Mouse (Mus musculus) neutrophil, adult 5-6 weeks (primary cell): ENCODE data around the gene Spint1. TPM values are rescaled to one million over a fixed set of nuclear protein-coding genes. Genes with fewer than 3 reads are reported as not detected.

Experiments used
- ATAC-seq: fragments of 151-379, 151-347 bp; 2 replicates; pipeline ENCODE4 v1.8.0; 2017; ENCODE audit warnings: mild to moderate bottlenecking, moderate TSS enrichment; ENCODE audit not compliant: insufficient number of reproducible peaks, poor library complexity, low FRiP score, severe bottlenecking; ENCODE audit errors: extremely low read depth
- total RNA-seq: library from RNA; stranded (forward); fragments of 200-1000 nt; gene quantifications from 2 replicates; pipeline ENCODE4 v1.2.3, GENCODE M21; 2017

Spint1 gene
- total RNA-seq, 1 experiment from 2014 or later, result not detected

DNA sequence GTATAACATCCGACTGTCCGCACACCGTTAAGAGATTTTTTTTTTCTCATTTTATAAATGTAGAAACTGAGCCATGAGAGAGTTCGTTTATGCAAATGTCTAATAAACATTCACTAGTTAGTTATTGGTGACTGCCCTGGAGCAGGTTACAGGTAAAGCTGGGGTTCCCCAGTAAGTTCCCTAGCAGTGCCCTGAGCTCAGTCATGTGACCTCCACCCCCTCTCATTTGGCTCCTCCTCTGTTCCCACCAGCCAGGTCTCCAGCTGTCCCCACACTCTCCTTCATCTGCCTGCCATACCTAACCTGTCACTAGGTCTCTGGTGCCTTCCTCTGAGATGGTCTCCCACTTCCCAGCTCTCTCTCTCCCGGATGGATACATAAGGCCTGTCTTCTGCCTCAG, 50.2 kb downstream of the Spint1 start:
- no peak for ATAC-seq

DNA sequence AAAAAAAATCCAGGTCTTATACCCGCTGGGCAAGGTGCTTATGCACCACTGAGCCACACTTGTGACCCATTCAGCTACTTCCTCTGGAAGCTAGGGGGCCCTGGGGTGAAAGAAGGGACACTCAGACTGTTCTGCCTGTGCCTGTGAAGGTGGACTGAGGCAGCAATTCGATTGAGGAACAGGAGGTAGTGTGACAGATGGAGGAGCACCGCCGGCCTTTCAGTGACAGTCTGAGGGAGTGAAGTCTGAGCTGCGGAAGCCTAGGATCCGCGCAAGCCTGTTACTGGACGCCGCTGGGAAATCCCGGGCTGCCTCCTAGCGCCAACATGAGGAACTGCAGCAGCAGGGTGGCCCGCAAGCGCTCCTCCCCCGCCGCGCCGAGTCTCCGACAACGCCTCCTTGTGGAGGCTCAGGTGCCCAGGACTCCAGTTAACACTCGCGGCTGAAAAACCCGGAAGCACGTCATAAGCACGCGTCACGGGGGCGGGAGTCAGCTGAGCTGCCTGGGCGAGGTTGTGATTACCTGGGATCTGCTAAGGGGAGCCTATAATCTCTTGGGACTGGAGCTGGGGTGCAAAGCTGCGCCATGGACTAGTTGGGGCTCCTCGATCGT, 51.2 kb downstream of the Spint1 start, which contains the start of gene Vps18:
Vps18 (plus strand) TSS at position 471 of the 613 bp plus-strand sequence.
- ATAC-seq, result peak; percentile 93

DNA sequence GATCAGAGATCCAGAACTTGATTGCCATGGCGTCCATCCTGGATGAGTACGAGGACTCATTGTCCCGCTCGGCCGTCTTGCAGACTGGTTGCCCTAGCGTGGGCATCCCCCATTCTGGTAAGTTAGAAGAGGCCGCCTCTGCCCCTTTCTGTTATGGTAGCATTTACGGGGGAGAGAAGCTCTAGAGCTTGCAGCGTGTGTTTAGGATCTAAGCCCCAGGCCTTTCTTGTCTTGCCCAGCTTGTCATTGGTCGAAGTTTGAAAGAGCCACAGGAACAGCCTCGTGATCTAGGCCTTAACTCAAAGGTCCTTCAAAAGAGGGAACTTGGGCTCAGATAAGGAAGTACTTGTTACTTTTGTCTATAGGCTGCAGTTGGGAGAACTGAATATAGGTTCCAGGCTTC, 51.9 kb downstream of the Spint1 start:
- ATAC-seq, result peak; percentile 53

DNA sequence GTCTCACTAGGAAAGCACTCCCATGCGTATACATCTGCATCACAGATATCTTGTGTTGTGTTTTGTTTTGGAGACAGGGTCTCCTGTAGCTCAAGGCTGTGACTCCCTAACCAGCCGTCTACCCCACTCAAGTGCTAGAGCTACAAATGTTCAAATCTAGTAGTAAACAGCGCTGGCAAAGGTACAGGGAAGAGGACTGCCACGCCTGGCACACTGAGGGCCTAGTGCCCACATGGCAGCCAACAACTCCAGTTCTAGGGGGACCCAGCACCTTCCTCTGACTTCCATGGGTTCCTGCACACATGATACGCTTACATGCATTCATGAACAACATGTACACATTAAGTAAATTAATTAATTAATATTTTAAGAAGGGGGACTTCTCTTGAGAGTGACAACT, 55.1 kb downstream of the Spint1 start:
- ATAC-seq, result no peak

DNA sequence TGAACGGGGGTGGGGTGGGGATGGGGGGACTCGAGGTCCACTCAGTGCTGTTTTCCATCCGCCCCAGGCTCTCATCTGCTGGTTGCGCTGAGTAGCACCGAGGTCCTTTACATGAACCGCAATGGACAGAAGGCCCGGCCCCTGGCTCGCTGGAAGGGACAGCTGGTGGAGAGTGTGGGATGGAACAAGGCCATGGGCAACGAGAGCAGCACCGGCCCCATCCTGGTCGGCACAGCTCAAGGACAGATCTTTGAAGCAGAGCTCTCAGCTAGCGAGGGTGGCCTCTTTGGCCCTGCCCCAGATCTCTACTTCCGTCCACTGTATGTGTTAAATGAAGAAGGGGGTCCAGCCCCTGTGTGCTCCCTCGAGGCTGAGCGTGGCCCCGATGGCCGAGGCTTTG, 55.7 kb downstream of the Spint1 start:
- ATAC-seq, result no peak

DNA sequence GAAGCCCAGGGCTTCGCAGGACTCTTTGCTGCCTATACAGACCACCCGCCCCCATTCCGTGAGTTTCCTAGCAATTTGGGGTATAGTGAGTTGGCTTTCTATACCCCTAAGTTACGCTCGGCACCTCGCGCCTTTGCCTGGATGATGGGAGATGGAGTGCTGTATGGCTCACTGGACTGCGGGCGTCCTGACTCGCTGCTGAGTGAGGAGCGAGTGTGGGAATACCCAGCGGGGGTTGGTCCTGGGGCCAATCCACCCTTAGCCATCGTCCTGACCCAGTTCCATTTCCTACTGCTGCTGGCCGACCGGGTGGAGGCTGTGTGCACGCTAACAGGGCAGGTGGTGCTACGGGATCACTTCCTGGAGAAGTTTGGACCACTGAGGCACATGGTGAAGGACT, 56.1 kb downstream of the Spint1 start:
- no peak for ATAC-seq

DNA sequence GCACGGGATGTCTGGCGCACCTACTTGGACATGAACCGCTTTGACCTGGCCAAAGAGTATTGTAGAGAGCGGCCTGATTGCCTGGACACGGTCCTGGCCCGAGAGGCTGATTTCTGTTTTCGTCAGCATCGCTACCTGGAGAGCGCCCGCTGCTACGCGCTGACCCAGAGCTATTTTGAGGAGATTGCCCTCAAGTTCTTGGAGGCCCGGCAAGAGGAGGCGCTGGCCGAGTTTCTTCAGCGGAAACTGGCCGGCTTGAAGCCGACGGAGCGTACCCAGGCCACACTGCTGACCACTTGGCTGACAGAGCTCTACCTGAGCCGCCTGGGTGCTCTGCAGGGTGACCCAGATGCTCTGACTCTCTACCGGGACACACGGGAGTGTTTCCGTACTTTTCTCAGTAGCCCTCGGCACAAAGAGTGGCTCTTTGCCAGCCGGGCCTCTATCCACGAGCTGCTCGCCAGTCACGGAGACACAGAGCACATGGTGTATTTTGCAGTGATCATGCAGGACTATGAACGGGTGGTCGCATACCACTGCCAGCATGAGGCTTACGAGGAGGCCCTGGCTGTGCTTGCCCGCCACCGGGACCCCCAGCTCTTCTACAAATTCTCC, 56.7 kb downstream of the Spint1 start:
- no peak for ATAC-seq

DNA sequence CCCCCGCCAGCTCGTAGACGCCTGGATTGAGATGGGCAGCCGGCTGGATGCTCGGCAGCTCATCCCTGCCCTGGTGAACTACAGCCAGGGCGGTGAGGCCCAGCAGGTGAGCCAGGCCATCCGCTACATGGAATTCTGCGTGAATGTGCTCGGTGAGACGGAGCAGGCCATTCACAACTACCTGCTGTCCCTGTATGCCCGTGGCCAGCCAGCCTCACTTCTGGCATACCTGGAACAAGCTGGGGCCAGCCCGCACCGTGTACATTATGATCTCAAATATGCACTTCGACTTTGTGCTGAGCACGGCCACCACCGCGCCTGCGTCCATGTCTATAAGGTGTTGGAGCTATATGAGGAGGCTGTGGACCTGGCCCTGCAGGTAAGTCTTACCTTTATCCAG, 57.2 kb downstream of the Spint1 start:
- no peak for ATAC-seq

DNA sequence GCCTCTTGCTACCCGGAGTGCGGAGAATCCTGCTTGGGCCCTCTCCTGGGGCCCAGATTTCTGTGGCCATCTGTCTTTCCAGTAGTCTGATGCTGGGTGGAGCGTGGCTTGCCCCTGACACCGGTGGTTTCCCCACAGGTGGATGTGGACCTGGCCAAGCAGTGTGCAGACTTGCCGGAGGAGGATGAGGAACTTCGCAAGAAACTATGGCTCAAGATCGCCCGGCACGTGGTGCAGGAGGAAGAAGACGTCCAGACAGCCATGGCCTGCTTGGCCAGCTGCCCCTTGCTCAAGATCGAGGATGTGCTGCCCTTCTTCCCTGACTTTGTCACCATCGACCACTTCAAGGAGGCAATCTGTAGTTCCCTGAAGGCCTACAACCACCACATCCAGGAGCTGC, 59.6 kb downstream of the Spint1 start:
- ATAC-seq, result no peak

DNA sequence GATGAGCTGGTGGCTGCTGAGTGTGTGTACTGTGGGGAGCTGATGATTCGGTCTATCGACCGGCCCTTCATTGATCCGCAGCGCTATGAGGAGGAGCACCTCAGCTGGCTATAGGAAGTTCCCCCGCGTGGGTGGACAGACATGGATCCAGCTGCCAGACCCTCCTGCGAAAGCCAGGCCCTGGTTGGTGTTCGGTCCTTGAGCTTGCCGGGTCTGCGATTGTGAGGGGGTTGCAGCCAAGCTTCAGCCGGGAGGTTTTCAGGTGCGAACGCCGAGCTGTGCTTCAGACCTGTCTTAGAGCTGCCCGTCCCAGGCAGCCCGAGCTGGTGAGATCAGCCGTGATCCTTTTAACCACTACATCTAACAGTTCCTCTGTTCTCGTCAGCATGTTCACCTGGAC, 60.3 kb downstream of the Spint1 start:
- ATAC-seq, result no peak

DNA sequence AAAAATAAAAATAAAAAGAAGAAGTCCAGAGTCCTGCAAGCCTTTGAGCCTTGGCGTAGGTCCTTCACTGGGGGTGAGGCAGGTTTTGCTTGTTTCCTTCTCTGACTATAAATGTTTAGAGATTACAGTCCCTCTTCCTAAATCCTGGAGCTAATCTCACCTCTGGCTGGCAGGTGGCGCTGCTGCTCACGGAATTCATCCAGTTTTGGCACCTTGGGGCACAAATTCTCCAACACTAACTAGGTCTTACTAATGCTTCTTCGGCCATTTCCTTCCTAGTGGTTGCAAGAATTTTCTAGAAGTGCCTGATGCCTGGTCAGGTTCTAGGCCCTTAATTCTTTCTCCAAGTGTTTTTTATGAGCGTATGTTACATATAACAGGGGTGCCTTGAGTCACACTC, 61.2 kb downstream of the Spint1 start:
- peak; percentile 14; the same call in 1 of the 2 replicates for ATAC-seq

DNA sequence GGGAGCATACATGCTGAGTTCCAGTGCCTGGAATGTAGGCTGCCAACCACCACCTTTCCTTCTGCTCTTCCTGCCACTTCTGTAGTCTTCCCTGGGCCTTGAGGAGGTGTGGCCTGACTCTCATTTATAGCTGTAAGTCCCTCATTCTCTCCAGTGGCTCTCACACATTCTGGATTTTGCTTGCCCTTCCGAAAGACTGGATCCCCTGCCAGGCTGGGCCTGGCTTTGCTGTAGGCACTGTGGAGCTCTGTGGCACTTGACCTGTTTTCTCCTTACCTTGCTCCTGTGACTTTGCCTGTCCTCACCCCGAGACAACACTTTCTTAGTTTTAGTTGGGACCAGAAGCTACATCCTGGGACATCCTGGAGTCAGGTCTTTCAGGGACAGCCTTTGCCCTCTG, 61.7 kb downstream of the Spint1 start:
- no peak for ATAC-seq

Other genes with a start within 250 kb of the Spint1 start
- gene Ccdc32, start 208.0 kb upstream of the Spint1 start, total RNA-seq, result 9.0 and 10.9 TPM in 2 replicates
- 5.9 and 7.4 TPM in 2 replicates for gene Rpusd2, start 202.6 kb upstream of the Spint1 start, total RNA-seq
- gene Knl1, start 190.2 kb upstream of the Spint1 start, total RNA-seq, result 4.3 and 4.7 TPM in 2 replicates
- gene Rad51, start 124.6 kb upstream of the Spint1 start, total RNA-seq, result 1.4 and 4.2 TPM in 2 replicates
- 19.0 and 21.6 TPM in 2 replicates for gene Rmdn3, start 80.3 kb upstream of the Spint1 start, total RNA-seq
- 0.70 TPM in 1 of 2 replicates, not detected in the other for gene Gchfr, start 69.6 kb upstream of the Spint1 start, total RNA-seq
- 0.98 and 1.0 TPM in 2 replicates for gene Gm14137, start 62.9 kb upstream of the Spint1 start, total RNA-seq
- 41.5 and 46.1 TPM in 2 replicates for gene Zfyve19, start 28.7 kb upstream of the Spint1 start, total RNA-seq
- 33.6 and 37.8 TPM in 2 replicates for gene Dnajc17, start 28.6 kb upstream of the Spint1 start, total RNA-seq
- not detected in 2 replicates for gene Ppp1r14d, start 7.5 kb upstream of the Spint1 start, total RNA-seq
- gene Rhov, start 33.9 kb downstream of the Spint1 start, total RNA-seq, result 2.7 and 3.1 TPM in 2 replicates
- 21.4 and 21.6 TPM in 2 replicates for gene Vps18, start 51.4 kb downstream of the Spint1 start, total RNA-seq
- gene Dll4, start 88.4 kb downstream of the Spint1 start, total RNA-seq, result not detected in 2 replicates
- 18.5 and 18.9 TPM in 2 replicates for gene Chac1, start 113.9 kb downstream of the Spint1 start, total RNA-seq
- 30.2 and 33.1 TPM in 2 replicates for gene Ino80, start 240.3 kb downstream of the Spint1 start, total RNA-seq